Mouse (Mus musculus) brown adipose tissue, adult 24 weeks (tissue): ENCODE results near the gene Cd300lg. TPM values are rescaled to one million over a fixed set of nuclear protein-coding genes. Genes with fewer than 3 reads are reported as not detected.
A peak's percentile ranks its signal among the peaks of the same experiment; 100 is the strongest.

ENCODE experiments used
- H3K27ac ChIP-seq: fragments of 200-500 bp; replicated peaks from 2 replicates; pipeline ENCODE4 v1.5.1; 2012; ENCODE audit warnings: low read depth, mild to moderate bottlenecking, low read length
- H3K4me1 ChIP-seq: fragments of 200-500 bp; 2 replicates; pipeline ENCODE4 v1.6.1; 2012; ENCODE audit warnings: low read length, mixed read lengths; ENCODE audit not compliant: control insufficient read depth, insufficient read depth, insufficient read length
- H3K4me3 ChIP-seq: fragments of 200-500 bp; 2 replicates; pipeline ENCODE4 v1.5.1; 2012; ENCODE audit warnings: low read depth, mild to moderate bottlenecking, low read length, moderate library complexity; ENCODE audit not compliant: insufficient read depth
- polyA plus RNA-seq: library from polyadenylated mRNA; stranded (reverse); fragments of >200 nt; gene quantifications from 2 replicates; pipeline ENCODE4 v1.2.4, GENCODE M21; 2012; ENCODE audit not compliant: missing spikeins, insufficient read depth, insufficient read length

The Cd300lg gene
- polyA plus RNA-seq, 1 experiment, result 37.7 TPM

DNA sequence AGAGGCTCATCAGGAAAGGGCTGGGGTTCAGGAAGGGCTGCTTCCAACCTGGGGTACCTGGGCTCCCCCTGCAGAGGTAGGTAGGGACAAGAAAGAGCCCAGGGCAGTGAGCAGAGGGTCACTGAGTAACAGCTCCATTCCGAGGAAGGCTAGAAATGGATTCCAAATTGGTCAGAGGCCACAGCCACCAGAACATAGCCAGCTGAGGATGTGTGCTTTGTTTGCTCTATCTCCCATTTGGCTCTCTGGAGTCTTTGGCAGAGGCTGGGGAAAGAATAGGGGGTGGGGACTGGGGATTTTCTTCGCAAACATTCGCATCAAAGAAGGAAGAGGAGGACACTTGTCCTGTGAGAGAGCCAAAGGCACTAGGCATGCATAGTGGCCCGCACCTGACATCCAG, 10.6 kb downstream of the Cd300lg start:
- Histone ChIP-seq H3K27ac (peak overlapping the region; percentile 100), H3K4me1 (peaks cover 35% of the 10 kb centered on the region), H3K4me3 (peak overlapping the region; percentile 39)

DNA sequence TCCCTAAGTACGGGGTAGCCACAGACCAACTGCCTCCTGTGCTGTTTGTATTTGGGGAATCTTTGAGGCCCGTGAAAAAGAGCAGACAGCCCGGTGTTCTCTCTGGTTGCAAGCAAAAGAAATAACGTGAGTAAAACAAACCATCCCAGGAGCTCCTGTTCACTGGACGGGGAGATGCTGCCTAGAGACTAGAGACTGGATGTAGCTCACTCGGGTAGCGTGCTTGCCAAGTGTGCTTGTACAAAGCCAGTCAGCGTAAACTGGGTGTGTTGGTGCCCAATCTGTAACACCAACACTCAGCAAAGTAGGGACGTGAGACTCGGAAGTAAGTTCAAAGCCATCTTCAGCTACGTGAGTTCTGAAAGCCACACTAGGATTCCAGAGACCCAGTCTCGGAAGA, 11.4 kb downstream of the Cd300lg start:
- Histone ChIP-seq H3K27ac (peak overlapping the region; percentile 100), H3K4me1 (peaks cover 33% of the 10 kb centered on the region), H3K4me3 (peak overlapping the region; percentile 20)

DNA sequence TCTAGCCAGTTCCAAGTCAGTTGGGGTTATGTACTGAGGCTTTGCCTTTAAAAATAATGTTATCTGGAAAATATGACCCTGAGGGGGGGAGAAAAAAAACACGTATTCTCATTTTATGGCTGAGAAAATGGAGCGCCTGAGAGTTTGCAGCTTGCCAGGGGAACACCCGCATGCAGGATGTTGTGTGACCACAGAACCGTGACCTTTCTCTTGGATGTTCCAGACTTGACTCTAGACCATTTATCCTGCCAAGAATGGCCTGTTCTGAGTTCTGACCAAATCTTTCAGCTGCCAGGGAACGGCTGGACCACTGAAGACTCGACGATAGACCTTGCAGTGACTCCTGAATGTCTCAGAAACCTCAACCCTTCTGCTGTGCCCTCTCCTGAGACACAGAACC, 11.9 kb downstream of the Cd300lg start:
- H3K4me3 ChIP-seq, result no peak overlapping the region
- peaks cover 33% of the 10 kb centered on the region for H3K4me1 ChIP-seq
- H3K27ac ChIP-seq, result peak overlapping the region; percentile 100

DNA sequence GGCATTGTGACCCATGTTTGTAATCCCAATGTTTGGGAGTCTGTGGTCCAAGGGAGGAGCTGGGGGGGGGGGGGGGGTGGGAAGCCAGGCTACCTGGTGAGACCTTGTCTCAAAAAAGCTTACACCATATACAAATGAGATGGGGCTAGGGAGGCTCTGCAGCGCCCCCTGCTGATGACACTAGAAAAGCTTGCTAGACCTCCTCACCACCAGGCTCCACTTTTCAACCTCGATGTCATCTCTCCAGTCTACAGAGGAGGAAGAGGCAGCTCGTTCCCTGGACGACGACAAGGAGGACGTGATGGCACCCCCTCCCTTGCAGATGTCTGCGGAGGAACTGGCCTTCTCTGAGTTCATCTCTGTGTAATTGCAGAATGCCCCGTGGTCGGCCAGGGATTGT, 12.5 kb downstream of the Cd300lg start:
- no peak overlapping the region for H3K4me3 ChIP-seq
- H3K27ac ChIP-seq, result peak overlapping the region; percentile 100
- peaks cover 33% of the 10 kb centered on the region for H3K4me1 ChIP-seq

DNA sequence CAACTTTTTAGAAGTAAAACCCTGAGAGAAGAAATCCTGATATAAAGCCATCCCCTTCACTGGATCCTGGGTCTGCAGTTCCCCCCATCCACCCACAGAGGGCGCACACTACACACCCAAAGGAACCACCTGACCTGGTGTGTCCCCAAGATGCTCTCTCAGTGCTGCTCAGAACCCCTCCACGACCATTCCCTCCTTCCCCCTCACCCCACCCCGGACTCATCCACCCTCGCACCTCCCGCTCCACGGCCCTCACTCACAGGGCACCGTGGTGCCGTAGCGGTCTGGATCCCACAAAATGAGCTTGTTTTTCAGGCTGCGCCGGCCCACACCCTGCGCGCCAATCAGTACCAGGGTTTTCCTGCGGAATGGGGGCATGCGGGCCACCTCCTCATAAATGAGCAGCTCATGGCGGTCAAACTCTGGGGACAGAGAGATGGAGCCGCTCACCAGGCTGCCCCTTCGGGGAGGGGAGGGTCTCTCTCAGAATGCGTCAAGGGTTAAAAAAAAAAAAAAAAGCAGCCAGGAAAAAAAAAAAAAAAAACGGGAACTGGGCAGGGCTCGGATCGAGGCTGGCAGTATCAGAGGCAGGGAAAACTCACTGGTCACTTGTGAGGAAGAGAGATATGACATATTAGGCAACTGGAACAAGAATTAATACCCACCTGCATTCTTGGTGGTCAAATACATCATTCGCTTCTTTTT, 20.1 kb downstream of the Cd300lg start:
- H3K4me3 ChIP-seq, result no peak overlapping the region
- H3K27ac ChIP-seq, result no peak overlapping the region
- H3K4me1 ChIP-seq, result no peaks in the 10 kb centered on the region

DNA sequence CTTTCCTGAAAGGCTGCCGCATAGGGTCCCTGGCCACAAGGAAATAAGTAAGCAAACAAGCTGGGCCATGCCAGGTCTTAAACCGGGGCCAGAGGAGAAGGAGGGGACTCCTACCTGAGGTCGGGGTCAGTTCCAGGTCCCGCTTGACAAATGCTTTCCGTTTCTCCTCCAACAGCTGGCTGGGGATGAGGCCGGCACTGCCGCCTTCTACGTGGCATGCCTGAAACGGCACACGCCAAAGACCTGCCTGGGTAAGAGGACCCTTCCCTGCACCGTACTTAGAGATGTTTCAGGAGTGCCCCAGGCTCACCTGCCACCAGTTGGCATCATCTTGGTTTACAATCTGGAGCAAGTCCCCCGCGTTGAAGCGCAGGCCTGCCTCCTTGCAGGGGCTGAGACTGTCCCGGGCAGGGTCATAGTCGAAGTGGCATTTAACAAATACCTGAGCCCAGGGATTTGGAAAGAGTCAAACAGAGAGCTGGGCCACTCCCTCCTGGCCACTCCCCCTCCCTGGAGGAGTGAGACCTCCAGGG, 20.7 kb downstream of the Cd300lg start:
- Histone ChIP-seq H3K4me3 (no peak overlapping the region), H3K27ac (no peak overlapping the region), H3K4me1 (no peaks in the 10 kb centered on the region)

DNA sequence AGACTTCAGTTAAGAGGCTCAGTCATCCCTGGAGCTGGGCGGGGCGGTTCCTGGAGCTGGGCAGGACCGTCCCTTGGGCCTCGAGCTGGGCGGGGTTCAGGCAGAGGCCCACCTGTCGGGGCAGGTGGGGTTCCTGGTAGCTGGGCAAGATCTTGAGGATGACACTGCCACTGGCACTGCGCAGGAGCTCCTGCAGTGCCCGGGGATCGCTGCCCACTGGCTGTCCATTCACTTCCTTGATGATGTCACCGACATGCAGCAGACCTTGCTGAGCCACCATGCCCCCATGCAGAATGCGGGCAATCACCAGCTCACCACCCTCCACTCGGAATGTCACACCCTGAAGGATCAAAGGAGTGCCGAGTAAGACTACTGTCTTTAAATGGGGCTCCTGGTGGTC, 21.8 kb downstream of the Cd300lg start:
- no peak overlapping the region for H3K4me3 ChIP-seq
- no peak overlapping the region for H3K27ac ChIP-seq
- no peaks in the 10 kb centered on the region for H3K4me1 ChIP-seq

DNA sequence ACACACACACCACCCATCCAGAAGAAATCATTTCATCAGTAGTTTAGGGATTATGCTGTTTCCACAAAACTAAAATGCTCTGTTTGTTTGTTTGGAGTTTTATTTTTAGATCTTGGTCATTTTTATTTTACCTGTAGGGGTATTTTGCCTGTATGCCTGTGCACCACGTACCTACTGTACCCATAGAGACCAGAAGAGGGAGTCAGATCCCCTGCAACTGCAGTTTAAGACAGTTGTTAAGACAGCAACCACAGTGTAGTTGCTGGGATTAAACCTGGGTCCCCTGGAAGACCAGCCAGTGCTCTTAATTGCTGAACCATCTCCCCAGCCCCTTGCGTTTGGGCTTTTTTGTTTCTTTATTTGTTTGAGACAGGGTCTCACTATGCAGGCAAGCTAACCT, 27.7 kb downstream of the Cd300lg start:
- no peaks in the 10 kb centered on the region for H3K4me1 ChIP-seq
- H3K4me3 ChIP-seq, result no peak overlapping the region
- no peak overlapping the region for H3K27ac ChIP-seq

DNA sequence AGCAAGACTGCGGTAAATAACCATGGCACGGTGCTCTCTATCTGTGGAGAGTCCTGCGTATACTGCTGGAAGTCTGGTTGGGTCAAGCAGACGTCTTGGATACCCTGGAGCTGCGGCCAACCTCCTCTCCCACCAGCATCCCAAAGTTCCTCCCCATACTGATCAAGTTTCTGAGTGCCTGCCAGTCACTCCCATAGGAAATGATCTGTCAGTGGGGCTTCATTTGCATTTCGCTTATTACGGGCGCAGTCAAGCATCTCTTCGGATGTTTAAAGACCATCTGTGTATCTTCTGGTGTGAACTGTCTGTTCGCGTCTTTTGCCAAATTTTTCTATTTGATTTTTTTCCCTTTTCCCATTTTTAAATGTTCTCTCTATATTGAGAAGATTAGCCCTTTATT, 28.3 kb downstream of the Cd300lg start:
- Histone ChIP-seq H3K4me1 (no peaks in the 10 kb centered on the region), H3K4me3 (no peak overlapping the region), H3K27ac (no peak overlapping the region)

DNA sequence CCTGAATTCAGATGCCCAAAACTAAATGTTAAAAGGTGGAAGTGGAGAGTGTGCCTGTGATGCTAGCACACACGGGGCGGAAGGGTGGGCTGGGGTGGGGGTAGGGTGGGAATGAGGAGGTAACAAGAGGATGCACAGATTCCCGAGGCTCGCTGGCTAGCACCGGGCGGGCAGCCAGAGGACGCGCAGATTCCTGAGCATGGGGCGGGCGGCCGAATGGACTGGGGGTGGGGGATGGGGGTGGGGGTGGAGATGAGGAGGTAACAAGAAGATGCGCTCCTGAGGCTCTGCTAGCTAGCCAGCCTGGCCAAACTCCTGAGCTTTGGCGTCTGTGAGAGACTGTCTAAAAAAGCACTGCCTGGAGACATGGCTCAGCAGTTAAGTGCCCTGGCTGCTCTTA, 29.1 kb downstream of the Cd300lg start:
- Histone ChIP-seq H3K4me3 (no peak overlapping the region), H3K27ac (no peak overlapping the region), H3K4me1 (no peaks in the 10 kb centered on the region)

DNA sequence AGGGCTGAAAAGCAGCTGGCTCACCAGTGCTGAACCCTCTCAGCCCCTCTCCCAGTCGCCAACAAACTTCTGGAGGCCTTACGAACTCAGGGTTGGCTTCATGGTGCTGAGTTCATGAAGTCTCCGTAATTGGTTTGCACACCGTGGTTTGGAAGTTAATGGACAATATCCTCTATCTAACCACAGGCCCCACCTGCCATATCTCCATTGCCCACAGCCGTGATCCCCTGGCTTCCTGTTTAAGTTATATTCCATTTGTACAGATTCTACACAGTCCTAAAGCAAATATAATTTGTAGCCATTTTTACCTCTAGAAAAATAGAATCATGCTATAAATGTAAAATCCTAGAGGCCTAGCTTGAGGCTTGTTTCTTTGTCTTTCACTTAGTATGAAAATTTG, 31.4 kb downstream of the Cd300lg start:
- Histone ChIP-seq H3K27ac (no peak overlapping the region), H3K4me3 (no peak overlapping the region), H3K4me1 (no peaks in the 10 kb centered on the region)

DNA sequence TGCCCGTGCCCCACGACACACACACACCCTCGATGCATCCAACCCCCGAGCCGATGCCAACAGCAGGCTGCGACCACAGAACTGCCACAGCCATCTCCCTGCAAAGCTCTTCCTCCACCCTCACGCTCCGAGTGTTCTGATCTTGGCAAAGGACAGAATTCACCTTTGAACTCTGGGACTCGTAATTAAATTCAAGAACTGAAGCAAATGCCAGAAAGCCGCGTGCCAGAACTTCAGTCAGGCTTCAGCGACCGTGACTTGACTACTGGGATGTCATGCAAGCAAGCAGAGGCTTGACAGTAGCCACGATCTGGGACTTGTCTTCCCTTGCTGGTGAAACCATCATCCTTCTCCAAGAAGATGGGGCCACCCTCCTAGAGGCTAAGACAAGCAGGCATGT, 32.4 kb downstream of the Cd300lg start:
- Histone ChIP-seq H3K27ac (no peak overlapping the region), H3K4me1 (no peaks in the 10 kb centered on the region), H3K4me3 (no peak overlapping the region)

DNA sequence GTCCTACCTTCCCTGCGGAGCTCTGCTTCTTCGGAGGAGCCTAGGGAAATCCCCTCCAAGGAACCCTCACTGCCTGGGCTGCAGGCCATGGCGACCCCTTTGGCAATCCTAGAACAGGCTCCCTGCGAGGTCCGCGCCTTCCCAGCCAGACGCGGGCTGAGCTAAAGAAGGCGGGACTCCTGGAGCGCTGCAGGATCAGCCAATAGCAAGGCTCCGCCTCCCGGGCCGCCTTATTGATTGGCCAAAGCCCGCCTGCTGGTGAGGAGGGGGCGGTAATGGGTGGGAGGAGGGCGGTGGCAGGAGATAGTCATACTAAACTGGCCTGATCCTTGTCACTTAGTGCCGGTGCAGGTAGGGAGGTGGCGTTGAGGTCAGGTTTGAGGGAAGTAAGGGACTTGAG, 41.0 kb downstream of the Cd300lg start:
- Histone ChIP-seq H3K4me1 (no peaks in the 10 kb centered on the region), H3K4me3 (no peak overlapping the region), H3K27ac (no peak overlapping the region)

DNA sequence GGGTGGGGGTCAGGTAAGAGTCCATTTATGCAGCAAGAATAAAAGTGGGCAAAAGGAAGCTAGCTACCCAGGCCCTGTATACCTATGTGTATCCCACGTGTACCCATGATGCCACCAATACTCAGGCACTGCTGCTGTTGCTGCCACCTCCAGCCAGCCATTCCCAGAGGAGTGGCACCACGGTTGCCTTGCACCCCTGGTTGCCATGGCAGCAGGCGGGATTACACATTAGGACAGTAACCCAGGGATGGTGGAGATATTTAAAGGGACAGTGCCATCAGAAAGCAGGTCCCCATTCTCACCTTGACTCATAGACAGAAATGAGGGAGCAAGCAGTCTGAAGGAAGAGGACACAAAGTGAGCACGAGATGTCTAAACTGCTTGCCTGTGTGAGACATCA, 41.9 kb downstream of the Cd300lg start:
- no peak overlapping the region for H3K4me3 ChIP-seq
- H3K27ac ChIP-seq, result no peak overlapping the region
- no peaks in the 10 kb centered on the region for H3K4me1 ChIP-seq

DNA sequence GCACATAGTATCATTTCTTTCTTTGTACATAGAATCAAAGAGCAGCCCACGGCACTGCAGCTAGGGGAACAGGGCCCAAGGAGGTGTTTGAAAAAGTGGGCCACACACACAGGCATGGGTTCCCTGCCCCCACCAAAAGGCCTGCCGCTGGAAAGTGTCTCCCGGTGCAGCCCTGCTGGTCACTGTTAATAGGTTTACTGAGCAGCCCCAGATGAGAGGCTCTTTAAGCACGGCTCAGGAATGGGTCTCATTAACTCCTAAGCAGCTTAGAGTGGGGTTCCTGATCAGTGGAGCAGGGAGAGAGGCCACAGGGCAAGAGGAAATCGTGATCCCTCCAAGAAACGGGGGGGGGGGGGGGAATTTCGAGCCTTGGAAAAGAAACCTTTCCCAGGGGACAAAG, 42.9 kb downstream of the Cd300lg start:
- no peak overlapping the region for H3K4me3 ChIP-seq
- no peaks in the 10 kb centered on the region for H3K4me1 ChIP-seq
- H3K27ac ChIP-seq, result no peak overlapping the region

DNA sequence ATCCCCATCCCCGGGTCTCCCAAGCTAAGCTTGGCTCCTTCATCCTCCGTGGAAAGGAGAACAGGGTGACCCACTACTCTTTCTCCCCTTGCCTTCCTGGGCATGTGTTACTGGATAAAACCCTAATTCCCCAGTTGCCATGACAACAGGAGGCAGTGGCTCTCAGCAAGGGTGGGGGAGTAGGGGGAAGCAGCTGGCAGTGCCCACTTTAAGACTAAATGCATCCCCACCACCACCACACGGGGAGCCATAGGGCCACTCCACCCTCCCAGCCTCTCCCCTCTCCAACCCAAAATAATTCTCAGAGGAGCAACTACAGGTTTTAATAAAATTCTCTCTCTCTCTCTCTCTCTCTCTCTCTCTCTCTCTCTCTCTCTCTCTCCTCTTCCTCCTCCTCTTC, 45.0 kb downstream of the Cd300lg start:
- 0 out of 2 replicates have a peak overlapping the region, but pooled peaks have one; percentile 77 for H3K4me3 ChIP-seq
- no peak overlapping the region for H3K27ac ChIP-seq

More for the DNA sequence above, 45.0 kb downstream of the Cd300lg start:
- no peaks in the 10 kb centered on the region for H3K4me1 ChIP-seq
